Mouse (Mus musculus): ENCODE measurements around the gene Elmo1.

DNA sequence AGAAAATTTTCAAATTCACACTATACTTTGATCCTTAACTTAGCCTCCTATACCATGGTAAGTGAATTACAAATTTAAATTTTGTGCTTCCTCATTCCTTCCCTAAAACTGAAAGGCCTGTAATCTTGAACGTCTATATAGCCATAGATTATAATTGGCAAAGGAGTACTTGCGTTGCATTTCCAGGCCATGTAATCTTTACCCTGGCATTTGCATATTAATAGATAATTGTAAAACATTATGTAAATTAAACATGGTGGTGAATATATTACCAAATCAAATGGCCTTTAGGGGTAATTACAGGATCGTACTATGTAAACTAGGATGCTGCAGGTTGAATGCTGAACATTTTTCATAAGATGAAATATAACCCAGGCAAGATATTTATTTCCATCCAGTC is 314.1 kb downstream of the Elmo1 start:
- TF ChIP-seq MAX (IDR thresholded peaks at IDR 0.05; ENCODE audit: low read depth), result no peak
- TF ChIP-seq USF1 (IDR thresholded peaks at IDR 0.05; ENCODE audit: low read depth), result no peak
- TF ChIP-seq POLR2A (IDR thresholded peaks at IDR 0.05; ENCODE audit: insufficient read length, low read depth), result no peak
- no peak for TF ChIP-seq POLR2AphosphoS2 (IDR thresholded peaks at IDR 0.05; ENCODE audit: insufficient read length, low read depth)
